Mouse (Mus musculus) mammary gland, adult 2 months (tissue): ENCODE measurements around the gene Flt4. TPM values are rescaled to one million over a fixed set of nuclear protein-coding genes. Genes with fewer than 3 reads are reported as not detected.

Experiments
- polyA plus RNA-seq: library from polyadenylated mRNA; depleted of rRNA; stranded (reverse); fragments of >200 nt; gene quantifications from 2 replicates; pipeline ENCODE4 v1.2.3, GENCODE M21; 2012; ENCODE audit warnings: low replicate concordance; rRNA removed

Flt4 gene
- polyA plus RNA-seq = 8.6 and 9.8 TPM in 2 replicates

DNA sequence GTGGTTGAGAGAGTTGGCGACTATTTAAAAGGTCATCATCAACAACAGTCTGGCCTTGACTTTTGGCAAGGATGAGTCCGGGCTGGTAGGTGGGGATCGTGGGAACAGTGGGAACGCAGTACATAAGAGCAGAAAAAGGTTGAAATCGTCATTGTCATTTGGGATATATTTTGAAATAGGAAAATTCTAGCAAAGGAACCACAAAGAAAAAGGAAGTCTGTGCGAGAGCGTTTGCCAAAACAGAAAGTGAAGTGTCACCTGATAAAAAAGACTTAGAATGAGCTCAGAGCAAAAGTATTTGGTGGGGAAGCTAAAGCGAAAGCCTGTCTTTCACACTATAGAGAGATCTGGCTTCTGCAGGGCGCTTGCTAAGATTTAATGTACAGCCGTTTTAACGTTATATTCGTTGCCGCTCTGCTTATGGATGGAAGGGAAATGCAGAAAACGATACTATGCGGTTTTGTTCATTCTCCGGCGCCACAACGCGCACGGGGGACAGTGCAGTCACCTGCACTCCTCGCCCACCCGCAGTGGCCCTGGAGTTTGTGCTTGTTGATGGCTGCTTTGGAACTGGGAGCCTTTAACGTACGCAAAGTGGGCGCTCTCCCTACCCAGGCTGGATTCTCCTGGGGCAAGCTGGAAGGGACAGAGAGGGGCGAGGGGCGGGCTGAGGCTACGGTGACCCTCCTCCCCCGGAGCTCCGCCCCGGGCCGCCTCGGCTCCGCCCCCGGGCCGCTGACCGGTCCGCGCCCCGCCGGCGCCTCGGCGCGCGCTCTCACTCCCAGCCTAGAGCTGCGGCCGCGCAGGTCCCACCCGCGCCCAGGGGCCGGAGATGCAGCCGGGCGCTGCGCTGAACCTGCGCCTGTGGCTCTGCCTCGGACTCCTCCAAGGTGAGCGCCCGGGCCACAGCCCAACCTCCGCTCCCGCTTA, at the start of gene Flt4:
Flt4 (plus strand) TSS at position 326 of the 930 bp plus-strand sequence.

DNA sequence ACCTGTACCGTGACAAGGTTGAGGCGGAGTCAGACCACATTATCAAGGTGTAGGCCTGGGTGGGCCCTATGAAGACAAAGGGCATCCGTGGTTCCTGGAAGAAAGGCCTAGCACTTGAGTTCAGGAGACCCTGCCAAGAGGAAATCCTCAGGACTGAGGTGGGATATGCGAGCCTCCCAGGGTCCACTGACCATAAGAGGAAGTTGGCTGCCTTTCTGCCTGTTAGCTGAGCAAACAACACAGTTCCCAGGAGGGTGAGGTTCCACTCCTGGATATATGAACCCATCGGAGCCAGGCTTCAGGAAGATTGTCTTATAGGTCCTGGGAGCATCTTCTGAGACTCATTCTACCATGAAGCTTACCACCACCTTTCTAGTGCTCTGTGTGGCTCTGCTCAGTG, 54.2 kb downstream of the Flt4 start, which contains the start of gene Scgb3a1:
Scgb3a1 (plus strand) TSS at position 301 of the 400 bp plus-strand sequence.

Other genes starting within 250 kb of the Flt4 start
- not detected in 2 replicates for gene Olfr1389, start 186.2 kb upstream of the Flt4 start, polyA plus RNA-seq
- 0.06 and 0.53 TPM in 2 replicates for gene Olfr1388, start 172.6 kb upstream of the Flt4 start, polyA plus RNA-seq
- not detected in 2 replicates for gene Olfr1387, start 153.9 kb upstream of the Flt4 start, polyA plus RNA-seq
- not detected in 2 replicates for gene Olfr1386, start 144.2 kb upstream of the Flt4 start, polyA plus RNA-seq
- not detected in 2 replicates for gene Olfr1385, start 120.2 kb upstream of the Flt4 start, polyA plus RNA-seq
- gene Olfr1384, start 102.5 kb upstream of the Flt4 start, polyA plus RNA-seq = not detected in 2 replicates
- not detected in 2 replicates for gene Olfr1383, start 89.6 kb upstream of the Flt4 start, polyA plus RNA-seq
- gene Olfr1382, start 81.0 kb upstream of the Flt4 start, polyA plus RNA-seq = not detected in 2 replicates
- gene Olfr1381, start 65.8 kb upstream of the Flt4 start, polyA plus RNA-seq = not detected in 2 replicates
- not detected in 2 replicates for gene Olfr1380, start 52.4 kb upstream of the Flt4 start, polyA plus RNA-seq
- gene Scgb3a1, start 54.3 kb downstream of the Flt4 start, polyA plus RNA-seq = 1.7 and 1.9 TPM in 2 replicates
- gene Cnot6, start 103.5 kb downstream of the Flt4 start, polyA plus RNA-seq = 6.1 and 14.9 TPM in 2 replicates
- 24.4 and 51.4 TPM in 2 replicates for gene Gfpt2, start 184.9 kb downstream of the Flt4 start, polyA plus RNA-seq
- 17.1 and 24.9 TPM in 2 replicates for gene Mapk9, start 237.5 kb downstream of the Flt4 start, polyA plus RNA-seq